Mouse (Mus musculus) intestine, embryonic 16.5 days (tissue): Measurements from ENCODE around the gene Gorasp2. TPM values are rescaled to one million over a fixed set of nuclear protein-coding genes. Genes with fewer than 3 reads are reported as not detected.
A peak's percentile ranks its signal among the peaks of the same experiment; 100 is the strongest.

Source experiments
- ATAC-seq: fragments of 200-750 bp; cut with Nextera tagmentation; 2 replicates; pipeline ENCODE4 v1.8.0; 2017; ENCODE audit warnings: moderate TSS enrichment, moderate library complexity
- H3K27ac ChIP-seq: fragments of 300-500 bp; sonication (generic); 2 replicates; pipeline ENCODE4 v1.5.1; 2014; ENCODE audit warnings: mild to moderate bottlenecking, low read length
- H3K27me3 ChIP-seq: fragments of 300-500 bp; sonication (generic); replicated peaks from 2 replicates; pipeline ENCODE4 v1.6.1; 2014; ENCODE audit warnings: low read length, control low read depth, mixed read lengths; ENCODE audit not compliant: control insufficient read depth, insufficient read depth
- H3K36me3 ChIP-seq: fragments of 300-500 bp; sonication (generic); 2 replicates; pipeline ENCODE4 v1.6.1; 2014; ENCODE audit warnings: low read length, control low read depth; ENCODE audit not compliant: control insufficient read depth, insufficient read depth
- H3K4me1 ChIP-seq: fragments of 300-500 bp; sonication (generic); 2 replicates; pipeline ENCODE4 v1.6.1; 2014; ENCODE audit warnings: low read length, control low read depth, mixed read lengths; ENCODE audit not compliant: control insufficient read depth, insufficient read depth
- H3K4me2 ChIP-seq: fragments of 300-500 bp; sonication (generic); 2 replicates; pipeline ENCODE4 v1.6.1; 2014; ENCODE audit warnings: low read depth, low read length, control low read depth
- H3K4me3 ChIP-seq: fragments of 300-500 bp; sonication (generic); 2 replicates; pipeline ENCODE4 v1.5.1; 2014; ENCODE audit warnings: mild to moderate bottlenecking, low read length
- H3K9ac ChIP-seq: fragments of 300-500 bp; sonication (generic); 2 replicates; pipeline ENCODE4 v1.6.1; 2014; ENCODE audit warnings: low read depth, low read length
- H3K9me3 ChIP-seq: fragments of 300-500 bp; sonication (generic); 2 replicates; pipeline ENCODE4 v1.6.1; 2016; ENCODE audit warnings: low read length, control low read depth; ENCODE audit not compliant: control insufficient read depth
- WGBS: fragments of 180-500 bp; shearing (Covaris S2); extraction: QIAGEN DNeasy Blood & Tissue Kit; methylation state at CpG from one replicate; pipeline ENCODE4 v1.1.7; 2014; 5-methylcytosine and 5-hydroxymethylcytosine counted together
- polyA plus RNA-seq: library from polyadenylated mRNA; unstranded; fragments of >200 nt; fragmentation: Nextera tagmentation; extraction: Ambion mirVana; gene quantifications from 2 replicates; pipeline ENCODE4 v1.2.1, GENCODE M21; 2015

Gene Gorasp2
- polyA plus RNA-seq, 1 experiment from 2014 or later: 169 TPM

DNA sequence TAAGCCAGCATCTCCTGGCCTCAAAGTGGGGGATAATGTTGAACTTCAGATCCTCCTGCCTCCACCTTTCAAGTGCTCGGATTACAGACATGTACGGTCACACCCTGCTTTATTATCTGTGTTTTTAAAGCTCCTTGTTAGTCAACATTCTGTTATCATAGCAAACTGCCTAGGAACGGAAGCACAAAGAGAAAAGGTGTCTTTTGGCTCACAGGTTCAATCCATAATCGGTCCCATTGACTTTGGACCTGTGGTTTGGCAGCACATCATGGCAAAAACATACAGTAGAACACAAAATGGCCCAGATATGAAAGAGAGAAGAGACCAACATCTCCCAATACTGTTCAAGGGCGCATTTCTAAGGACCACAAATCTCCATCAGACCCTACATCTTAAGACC lies 13.1 kb upstream of the Gorasp2 start:
- ATAC-seq: no peak
- Histone ChIP-seq H3K9ac (no peak overlapping the region), H3K9me3 (no peaks in the 10 kb centered on the region), H3K4me1 (no peaks in the 10 kb centered on the region), H3K27me3 (no peaks in the 10 kb centered on the region), H3K4me3 (no peak overlapping the region), H3K4me2 (no peak overlapping the region), H3K36me3 (no peaks in the 10 kb centered on the region), H3K27ac (no peak overlapping the region)
- WGBS: 84% methylated on average over 5 of the region's 5 CpGs

DNA sequence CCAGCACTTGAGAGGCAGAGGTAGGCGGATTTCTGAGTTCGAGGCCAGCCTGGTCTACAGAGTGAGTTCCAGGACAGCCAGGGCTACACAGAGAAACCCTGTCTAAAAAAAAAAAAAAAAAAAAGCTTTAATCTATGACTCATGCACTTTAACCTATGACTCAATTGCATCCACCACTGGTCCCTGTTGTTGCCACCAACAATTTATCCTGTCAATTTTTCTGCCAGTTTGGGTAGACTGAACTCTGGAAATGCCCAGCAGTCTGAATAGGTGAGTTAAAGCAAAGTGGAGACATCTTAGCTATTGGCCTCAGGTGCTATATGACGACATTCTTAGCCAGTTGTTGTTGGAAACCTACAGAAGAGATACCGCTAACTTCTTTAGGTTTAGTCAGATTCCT lies 11.9 kb upstream of the Gorasp2 start:
- no peaks in the 10 kb centered on the region for H3K36me3 ChIP-seq
- H3K9ac ChIP-seq: no peak overlapping the region
- H3K9me3 ChIP-seq: no peaks in the 10 kb centered on the region
- no peak overlapping the region for H3K27ac ChIP-seq
- no peaks in the 10 kb centered on the region for H3K4me1 ChIP-seq
- no peak for ATAC-seq
- no peak overlapping the region for H3K4me3 ChIP-seq
- no peak overlapping the region for H3K4me2 ChIP-seq
- WGBS: 96% methylated on average over 4 of the region's 4 CpGs
- no peaks in the 10 kb centered on the region for H3K27me3 ChIP-seq

DNA sequence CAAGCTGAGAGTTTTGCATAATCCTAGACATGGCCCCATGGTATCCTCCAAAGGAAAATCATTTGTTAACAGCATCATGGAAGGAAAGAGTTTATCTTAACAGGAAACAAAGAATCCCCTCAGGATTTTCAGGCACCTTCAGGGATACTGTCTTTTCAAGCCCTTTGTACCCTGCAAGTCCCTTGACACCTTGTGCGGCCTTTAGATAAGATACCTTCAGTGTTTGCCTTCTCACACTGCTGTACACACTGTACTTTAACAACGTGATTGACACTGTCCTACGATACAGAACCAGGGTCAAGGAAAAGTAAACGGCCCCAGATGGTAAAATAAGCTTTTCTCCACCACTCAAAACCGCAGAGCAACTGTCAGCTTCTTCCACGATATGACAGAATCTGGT lies 9.6 kb upstream of the Gorasp2 start:
- no peak overlapping the region for H3K4me2 ChIP-seq
- no peak overlapping the region for H3K9ac ChIP-seq
- 45% methylated on average over 6 of the region's 6 CpGs for WGBS
- H3K27ac ChIP-seq: no peak overlapping the region
- peak; percentile 87 for ATAC-seq
- no peak overlapping the region for H3K4me3 ChIP-seq
- H3K36me3 ChIP-seq: no peaks in the 10 kb centered on the region
- H3K4me1 ChIP-seq: no peaks in the 10 kb centered on the region
- H3K27me3 ChIP-seq: no peaks in the 10 kb centered on the region
- no peaks in the 10 kb centered on the region for H3K9me3 ChIP-seq

DNA sequence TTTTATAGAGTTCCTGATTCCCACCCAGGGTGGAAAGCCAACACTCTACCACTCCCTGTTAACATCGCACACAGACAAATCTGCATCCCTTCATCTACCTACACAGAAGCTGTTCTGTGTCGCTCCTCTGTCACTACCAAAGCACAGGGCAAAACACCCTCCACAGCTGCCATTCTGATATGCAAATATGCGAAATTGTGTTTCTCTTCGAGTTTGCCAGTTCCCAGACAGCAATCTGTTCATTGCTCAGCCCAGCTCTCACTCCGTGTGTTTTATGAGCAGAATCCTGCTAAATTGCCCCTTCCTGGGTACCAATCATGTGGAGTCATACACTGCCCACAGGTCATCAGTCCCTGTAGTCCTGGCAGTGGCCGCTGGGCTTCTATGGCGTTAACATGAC lies 4.3 kb upstream of the Gorasp2 start:
- Histone ChIP-seq H3K4me2 (peak overlapping the region; percentile 40), H3K9me3 (no peaks in the 10 kb centered on the region), H3K36me3 (no peaks in the 10 kb centered on the region), H3K4me1 (peaks cover 7% of the 10 kb centered on the region; the same call in 1 of the 2 replicates), H3K27ac (peak overlapping the region; percentile 8), H3K4me3 (no peak overlapping the region), H3K27me3 (no peaks in the 10 kb centered on the region), H3K9ac (0 out of 2 replicates have a peak overlapping the region, but pooled peaks have one; percentile 8)
- no peak for ATAC-seq
- WGBS: 59% methylated on average over 7 of the region's 7 CpGs

DNA sequence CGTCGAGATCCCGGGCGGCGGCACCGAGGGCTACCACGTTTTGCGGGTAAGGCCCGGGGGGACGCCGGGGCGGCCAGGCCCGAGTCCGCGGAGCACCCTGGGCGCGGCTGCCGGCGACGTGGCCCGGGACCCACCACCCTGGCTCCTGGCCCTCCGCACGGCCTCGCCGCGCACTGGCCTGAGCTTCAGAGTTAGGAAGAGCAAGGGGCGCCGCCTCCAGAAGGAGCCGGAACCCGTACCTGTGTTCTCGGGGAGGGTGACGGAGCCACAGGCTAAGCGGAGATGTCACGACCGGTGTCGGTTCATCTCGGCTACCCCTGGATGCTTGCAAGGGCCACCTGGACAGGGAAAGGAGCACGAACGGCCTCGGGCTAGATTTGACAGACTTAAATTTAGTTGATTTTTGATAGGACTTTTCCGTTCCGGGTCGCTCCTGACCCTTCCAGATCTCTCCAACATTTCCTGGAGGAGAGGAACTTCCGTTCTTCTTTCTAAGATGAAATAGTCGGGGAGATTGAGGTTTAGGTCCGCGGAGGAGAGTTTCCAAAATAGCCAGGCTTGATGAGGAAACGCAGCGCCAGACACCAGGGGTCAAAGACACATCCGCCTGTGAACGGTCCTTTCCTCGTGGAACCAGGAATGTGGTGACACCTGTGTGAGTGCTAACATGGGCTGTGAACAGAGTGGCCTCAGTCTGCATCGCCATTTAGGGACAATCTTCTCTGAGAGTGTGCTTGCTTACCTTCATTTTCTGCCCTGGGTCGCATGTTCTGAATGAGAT lies 529 bp downstream of the Gorasp2 start, which contains the start of gene Gm26558:
Gm26558 (minus strand) TSS at position 394 of the 781 bp plus-strand sequence.
- Histone ChIP-seq H3K36me3 (no peaks in the 10 kb centered on the region), H3K9ac (peak within 1 kb of the TSS; percentile 96), H3K4me1 (peaks cover 14% of the 10 kb centered on the region), H3K4me3 (peak within 1 kb of the TSS; percentile 93), H3K27me3 (no peaks in the 10 kb centered on the region), H3K9me3 (no peaks in the 10 kb centered on the region), H3K27ac (peak within 1 kb of the TSS; percentile 95), H3K4me2 (peak within 1 kb of the TSS; percentile 76)
- peak; percentile 82 for ATAC-seq
- under 1% methylated on average over 54 of the region's 54 CpGs for WGBS

DNA sequence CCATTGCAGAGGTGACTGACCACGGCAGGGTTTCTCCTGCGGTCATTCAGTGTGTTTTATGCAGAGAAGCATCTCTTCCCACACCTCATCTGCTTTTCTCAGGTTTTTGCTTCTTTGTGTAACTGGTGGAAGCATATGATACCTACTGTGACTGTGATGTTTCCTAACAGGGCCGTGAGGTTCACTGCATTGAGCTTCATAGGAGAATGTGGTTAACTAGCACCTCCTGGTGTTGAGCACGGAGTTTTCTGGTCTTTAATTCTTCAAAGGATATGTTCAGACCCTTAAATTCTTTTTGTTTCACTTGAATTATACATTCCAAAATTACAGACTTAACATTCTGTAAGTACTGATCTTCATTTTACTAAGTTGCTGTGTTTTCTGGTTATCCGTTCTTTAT lies 2.4 kb downstream of the Gorasp2 start:
- Histone ChIP-seq H3K9ac (no peak overlapping the region), H3K27ac (no peak overlapping the region), H3K4me2 (no peak overlapping the region; the same call in 1 of the 2 replicates), H3K4me1 (peaks cover 8% of the 10 kb centered on the region), H3K36me3 (no peaks in the 10 kb centered on the region), H3K27me3 (no peaks in the 10 kb centered on the region), H3K4me3 (no peak overlapping the region), H3K9me3 (no peaks in the 10 kb centered on the region)
- no peak for ATAC-seq
- WGBS: 78% methylated on average over 5 of the region's 5 CpGs

DNA sequence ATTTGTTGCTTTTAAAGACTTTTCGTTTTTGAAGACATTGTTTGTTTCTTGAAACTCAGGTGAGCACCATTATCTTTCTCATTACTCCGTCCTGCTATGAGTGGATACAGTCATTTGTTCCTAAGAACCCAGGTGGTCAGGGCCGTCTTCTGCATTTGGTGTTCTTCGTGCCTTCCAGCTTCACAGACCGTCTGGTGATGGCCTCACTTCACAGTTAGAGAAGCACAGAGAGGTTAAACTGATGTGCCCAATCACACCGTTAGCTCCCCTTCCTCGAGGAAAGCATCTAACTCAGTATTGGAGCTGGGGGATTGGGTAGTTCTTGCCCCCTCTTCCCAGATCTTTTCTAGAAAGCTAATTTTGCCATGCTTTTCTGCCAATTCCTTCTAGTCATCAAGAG lies 5.6 kb downstream of the Gorasp2 start:
- Histone ChIP-seq H3K9me3 (no peaks in the 10 kb centered on the region), H3K27me3 (no peaks in the 10 kb centered on the region), H3K4me1 (peaks cover 8% of the 10 kb centered on the region), H3K36me3 (no peaks in the 10 kb centered on the region), H3K4me2 (no peak overlapping the region), H3K27ac (no peak overlapping the region), H3K9ac (no peak overlapping the region), H3K4me3 (no peak overlapping the region)
- ATAC-seq: no peak
- 80% methylated on average over 7 of the region's 7 CpGs for WGBS

DNA sequence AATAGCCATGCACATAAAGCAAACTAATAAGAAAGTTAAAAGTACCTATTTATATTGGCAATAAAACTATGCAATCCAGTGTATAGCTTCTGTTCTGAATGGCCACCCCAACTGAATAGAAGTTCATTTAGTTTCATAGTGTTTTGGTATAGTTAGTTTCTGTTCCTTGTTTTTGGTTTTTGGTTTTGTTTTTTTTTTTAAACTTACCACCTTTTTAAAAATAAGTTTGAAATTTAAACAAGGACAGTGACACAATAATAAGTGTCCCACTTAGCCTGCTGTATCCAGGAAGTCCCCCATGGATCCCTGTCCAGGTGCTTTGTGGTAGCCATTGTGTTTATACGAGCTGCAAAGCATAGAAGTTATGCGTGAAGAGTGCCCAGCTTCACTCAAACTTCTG lies 7.9 kb downstream of the Gorasp2 start:
- no peaks in the 10 kb centered on the region for H3K4me1 ChIP-seq
- no peak overlapping the region for H3K4me3 ChIP-seq
- no peak overlapping the region for H3K27ac ChIP-seq
- H3K9me3 ChIP-seq: no peaks in the 10 kb centered on the region
- H3K4me2 ChIP-seq: no peak overlapping the region
- ATAC-seq: no peak
- no peak overlapping the region for H3K9ac ChIP-seq
- WGBS: 70% methylated on average over 2 of the region's 2 CpGs
- H3K36me3 ChIP-seq: no peaks in the 10 kb centered on the region
- H3K27me3 ChIP-seq: no peaks in the 10 kb centered on the region

DNA sequence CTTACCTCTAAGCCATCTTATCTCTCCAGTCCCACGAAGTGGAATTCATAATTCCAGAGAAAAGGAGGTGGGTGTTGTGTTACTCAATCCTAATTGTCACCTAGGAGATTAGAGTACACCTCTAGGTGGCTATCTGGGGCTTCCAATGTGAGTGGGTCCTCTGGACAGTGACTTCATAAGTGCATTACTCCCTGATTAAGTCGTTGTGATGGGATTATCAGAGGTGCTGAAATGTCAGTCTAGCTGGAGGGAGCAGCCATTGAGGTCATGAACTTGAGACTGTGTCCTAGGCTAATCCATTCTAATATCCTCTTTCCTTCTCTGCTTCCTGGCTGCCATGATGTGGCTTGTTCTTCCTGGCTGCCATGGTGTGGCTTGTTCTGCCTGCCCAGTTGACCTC lies 8.5 kb downstream of the Gorasp2 start:
- no peak overlapping the region for H3K9ac ChIP-seq
- H3K27ac ChIP-seq: no peak overlapping the region
- no peak overlapping the region for H3K4me2 ChIP-seq
- H3K4me3 ChIP-seq: no peak overlapping the region
- ATAC-seq: no peak
- no peaks in the 10 kb centered on the region for H3K27me3 ChIP-seq
- no peaks in the 10 kb centered on the region for H3K4me1 ChIP-seq
- H3K36me3 ChIP-seq: no peaks in the 10 kb centered on the region
- WGBS: 60% methylated on average over 2 of the region's 2 CpGs
- H3K9me3 ChIP-seq: no peaks in the 10 kb centered on the region

DNA sequence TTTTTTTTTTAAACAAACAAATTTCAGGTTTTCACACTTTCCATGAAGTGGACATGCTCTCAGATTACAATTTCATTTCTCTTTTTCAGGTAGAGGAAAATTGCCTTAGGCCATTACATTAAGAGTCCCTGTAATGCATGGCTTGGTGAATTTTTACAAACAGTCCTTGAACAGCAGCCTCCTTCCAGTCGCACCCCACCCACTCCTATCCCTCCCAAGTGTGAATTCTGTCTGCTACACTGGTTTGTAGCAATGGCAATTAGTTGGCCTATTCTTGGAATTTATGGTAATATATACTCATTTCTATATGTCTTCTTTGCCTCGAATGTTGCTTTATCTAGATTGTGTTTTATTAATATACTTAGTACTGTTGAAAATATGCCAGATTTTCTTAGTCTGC lies 11.1 kb downstream of the Gorasp2 start:
- no peak overlapping the region for H3K27ac ChIP-seq
- no peak overlapping the region for H3K4me3 ChIP-seq
- no peaks in the 10 kb centered on the region for H3K4me1 ChIP-seq
- H3K9me3 ChIP-seq: no peaks in the 10 kb centered on the region
- no peak overlapping the region for H3K9ac ChIP-seq
- WGBS: 84% methylated on average over 2 of the region's 2 CpGs
- no peaks in the 10 kb centered on the region for H3K27me3 ChIP-seq
- no peak overlapping the region for H3K4me2 ChIP-seq
- no peak for ATAC-seq
- H3K36me3 ChIP-seq: no peaks in the 10 kb centered on the region
